Mouse (Mus musculus): ENCODE results near the gene Dnajb2. TPM values are rescaled to one million over a fixed set of nuclear protein-coding genes. Genes with fewer than 3 reads are reported as not detected.
"Not testable (repeated sequence)": the region's sequence is repeated elsewhere in the genome, so short reads cannot be mapped to it uniquely, and the experiment has no call there.

The Dnajb2 gene
- total and polyA plus RNA-seq, 3 experiments, result 12.9 to 18.9 TPM; not detected in 1

- DNase-seq (ENCODE audit: low read depth, low spot score); H3K79me2 ChIP-seq (ENCODE audit: control insufficient read depth, insufficient read depth, low read length, poor library complexity); H3K9me3 ChIP-seq (replicated peaks; ENCODE audit: insufficient read depth, low read length); H3K9ac ChIP-seq (ENCODE audit: control insufficient read depth, low read depth, low read length, poor library complexity, severe bottlenecking); H3K4me3 ChIP-seq (ENCODE audit: control insufficient read depth in 1 of 2, insufficient read depth in 1 of 2, low read depth in 2 of 2, low read length in 2 of 2); H3K27ac ChIP-seq (ENCODE audit: control insufficient read depth, low read depth, low read length); H3K27me3 ChIP-seq (ENCODE audit: control insufficient read depth in 1 of 2, insufficient read depth in 2 of 2, low read length in 2 of 2): not testable (repeated sequence)
- peak; percentile 0; the same call in 1 of the 2 replicates for TF ChIP-seq RAD21 (IDR thresholded peaks at IDR 0.05; ENCODE audit: low read depth, low read length)
- TF ChIP-seq CTCF (IDR thresholded peaks at IDR 0.05 in 2 of 3, conservative IDR thresholded peaks at IDR 0.05 in 1 of 3; ENCODE audit: control insufficient read depth in 1 of 3, insufficient read depth in 1 of 3, low read depth in 2 of 3, low read length in 3 of 3, poor library complexity in 1 of 3, severe bottlenecking in 1 of 3), result peak in 2 of 3 experiments; percentile 34 to 41; a peak in 5 of 6 replicates
- peak; percentile 13; the same call in 1 of the 2 replicates for TF ChIP-seq SMC3 (IDR thresholded peaks at IDR 0.05; ENCODE audit: low read depth, low read length)
- TF ChIP-seq MYC (IDR thresholded peaks at IDR 0.05; ENCODE audit: low read depth, low read length), result peak; percentile 66; the same call in 1 of the 2 replicates
- peaks cover 0 to 35% of the 10 kb centered on the region in 2 experiments; a peak in 2 of 4 replicates for H3K36me3 ChIP-seq (ENCODE audit: control insufficient read depth in 1 of 2, insufficient read depth in 2 of 2, low read length in 2 of 2)
- peaks cover 14 to 38% of the 10 kb centered on the region in 2 experiments for H3K4me1 ChIP-seq (ENCODE audit: control insufficient read depth in 1 of 2, insufficient read depth in 2 of 2, low read length in 2 of 2)
These were observed 3.7 kb upstream of the Dnajb2 start for GRCm38 (mm10) chr1:75232489-75232888.

GRCm38 (mm10) chr1:75234606-75235005 lies 1.6 kb upstream of the Dnajb2 start:
- H3K9ac ChIP-seq (ENCODE audit: control insufficient read depth, low read depth, low read length, poor library complexity, severe bottlenecking), result peak overlapping the region; percentile 2; the same call in 1 of the 2 replicates
- H3K27ac ChIP-seq (ENCODE audit: control insufficient read depth, low read depth, low read length), result no peak overlapping the region
- peaks cover 0 to 23% of the 10 kb centered on the region in 2 experiments; a peak in 2 of 4 replicates for H3K36me3 ChIP-seq (ENCODE audit: control insufficient read depth in 1 of 2, insufficient read depth in 2 of 2, low read length in 2 of 2)
- H3K4me1 ChIP-seq (ENCODE audit: control insufficient read depth in 1 of 2, insufficient read depth in 2 of 2, low read length in 2 of 2), result peaks cover 10 to 26% of the 10 kb centered on the region in 2 experiments
- H3K9me3 ChIP-seq (replicated peaks; ENCODE audit: insufficient read depth, low read length), result no peaks in the 10 kb centered on the region
- TF ChIP-seq EP300 (IDR thresholded peaks at IDR 0.05; ENCODE audit: low read depth in 1 of 2, low read length in 2 of 2) (peak in 1 of 2 experiments; percentile 31; a peak in 1 of 4 replicates), CTCF (IDR thresholded peaks at IDR 0.05 in 2 of 3, conservative IDR thresholded peaks at IDR 0.05 in 1 of 3; ENCODE audit: control insufficient read depth in 1 of 3, insufficient read depth in 1 of 3, low read depth in 2 of 3, low read length in 3 of 3, poor library complexity in 1 of 3, severe bottlenecking in 1 of 3) (peak; percentile 69 to 77 (median 74)), USF1 (IDR thresholded peaks at IDR 0.05; ENCODE audit: low read depth, low read length) (0 out of 2 replicates have a peak, but pooled peaks have one; percentile 35), BHLHE40 (IDR thresholded peaks at IDR 0.05; ENCODE audit: borderline replicate concordance, low read depth, low read length) (peak; percentile 65; the same call in 1 of the 2 replicates), NELFE (IDR thresholded peaks at IDR 0.05; ENCODE audit: low read depth, low read length) (no peak), ZC3H11A (IDR thresholded peaks at IDR 0.05; ENCODE audit: low read depth, low read length) (0 out of 2 replicates have a peak, but pooled peaks have one; percentile 21), TBP (IDR thresholded peaks at IDR 0.05; ENCODE audit: low read depth, low read length) (no peak), RCOR1 (IDR thresholded peaks at IDR 0.05; ENCODE audit: low read depth, low read length) (peak; percentile 62), POLR2A (IDR thresholded peaks at IDR 0.05; ENCODE audit: control insufficient read depth in 1 of 2, insufficient read depth in 1 of 2, low read depth in 1 of 2, low read length in 2 of 2, poor library complexity in 1 of 2) (no peak), NRF1 (IDR thresholded peaks at IDR 0.05; ENCODE audit: insufficient read depth, low read depth, low read length, poor library complexity, severe bottlenecking) (no peak), MYC (IDR thresholded peaks at IDR 0.05; ENCODE audit: low read depth, low read length) (no peak), ETS1 (IDR thresholded peaks at IDR 0.05; ENCODE audit: low read depth, low read length) (peak; percentile 89), MAZ (IDR thresholded peaks at IDR 0.05; ENCODE audit: low read depth, low read length) (no peak), MAX (IDR thresholded peaks at IDR 0.05; ENCODE audit: low read length) (peak; percentile 48; the same call in 1 of the 2 replicates), TCF12 (IDR thresholded peaks at IDR 0.05; ENCODE audit: low read depth, low read length) (no peak), HCFC1 (IDR thresholded peaks at IDR 0.05; ENCODE audit: low read depth, low read length) (peak; percentile 68), ELF1 (IDR thresholded peaks at IDR 0.05; ENCODE audit: low read depth, low read length) (no peak), SIN3A (IDR thresholded peaks at IDR 0.05; ENCODE audit: low read length) (peak; percentile 90), MXI1 (IDR thresholded peaks at IDR 0.05; ENCODE audit: low read depth, low read length) (peak; percentile 53), SMC3 (IDR thresholded peaks at IDR 0.05; ENCODE audit: low read depth, low read length) (peak; percentile 55), POLR2AphosphoS2 (IDR thresholded peaks at IDR 0.05; ENCODE audit: low read length) (no peak), RAD21 (IDR thresholded peaks at IDR 0.05; ENCODE audit: low read depth, low read length) (peak; percentile 43)
- H3K27me3 ChIP-seq (ENCODE audit: control insufficient read depth in 1 of 2, insufficient read depth in 2 of 2, low read length in 2 of 2), result no peaks in the 10 kb centered on the region
- peak; percentile 93 for DNase-seq (ENCODE audit: low read depth, low spot score)
- H3K79me2 ChIP-seq (ENCODE audit: control insufficient read depth, insufficient read depth, low read length, poor library complexity), result no peaks in the 10 kb centered on the region; the same call in 1 of the 2 replicates
- peak overlapping the region in 1 of 2 experiments; percentile 38; a peak in 2 of 4 replicates for H3K4me3 ChIP-seq (ENCODE audit: control insufficient read depth in 1 of 2, insufficient read depth in 1 of 2, low read depth in 2 of 2, low read length in 2 of 2)
